Mouse (Mus musculus): ENCODE data around the gene Aqp5. TPM values are rescaled to one million over a fixed set of nuclear protein-coding genes. Genes with fewer than 3 reads are reported as not detected.

Aqp5 gene
- total RNA-seq, 2 experiments from 2014 or later, result 0.38 to 0.74 TPM

GRCm38 (mm10) chr15:99631618-99632017, 41.0 kb downstream of the Aqp5 start:
- DNase-seq, result no peak
- intact Hi-C loops (cut with DNase I), result no loop called here

- no peak for DNase-seq
- intact Hi-C loops (cut with DNase I), result no loop called here
Observed at GRCm38 (mm10) chr15:99634702-99635101, 44.1 kb downstream of the Aqp5 start.

- intact Hi-C loops (cut with DNase I), result no loop called here
- DNase-seq, result no peak
Observed at GRCm38 (mm10) chr15:99637405-99638123, 47.0 kb downstream of the Aqp5 start.

GRCm38 (mm10) chr15:99638124-99638485, 47.5 kb downstream of the Aqp5 start:
- intact Hi-C loops (cut with DNase I), result no loop called here
- no peak for DNase-seq

- intact Hi-C loops (cut with DNase I), result no loop called here
- DNase-seq, result no peak
Observed at GRCm38 (mm10) chr15:99642622-99643021, 52.0 kb downstream of the Aqp5 start.

GRCm38 (mm10) chr15:99643832-99644231, 53.2 kb downstream of the Aqp5 start:
- no peak for DNase-seq
- intact Hi-C loops (cut with DNase I), result no loop called here

Other genes with a start within 250 kb of the Aqp5 start
- gene Fmnl3, start 220.3 kb upstream of the Aqp5 start, total RNA-seq (2021), result 10 to 100 TPM; 40.3 to 43.0 TPM
- 100 to 1,000 TPM; 225 to 229 TPM for gene Tmbim6, start 197.9 kb upstream of the Aqp5 start, total RNA-seq (2021)
- gene Nckap5l, start 133.0 kb upstream of the Aqp5 start, total RNA-seq (2021), result 10 to 100 TPM; 17.4 to 25.5 TPM
- 1 to 10 TPM; 3.9 to 7.3 TPM for gene Bcdin3d, start 116.1 kb upstream of the Aqp5 start, total RNA-seq (2021)
- under 1 TPM; 0.10 to 0.32 TPM for gene Faim2, start 62.6 kb upstream of the Aqp5 start, total RNA-seq (2021)
- gene Aqp2, start 11.7 kb upstream of the Aqp5 start, total RNA-seq (2021), result not detected
- not detected for gene Aqp6, start 10.6 kb downstream of the Aqp5 start, total RNA-seq (2021)
- 10 to 100 TPM; 28.7 to 29.6 TPM for gene Racgap1, start 60.9 kb downstream of the Aqp5 start, total RNA-seq (2021)
- under 1 TPM; 0.69 to 0.72 TPM for gene Asic1, start 79.6 kb downstream of the Aqp5 start, total RNA-seq (2021)
- gene Smarcd1, start 111.3 kb downstream of the Aqp5 start, total RNA-seq (2021), result 10 to 100 TPM; 39.2 to 40.2 TPM
- 1 to 10 TPM; 4.7 to 5.5 TPM for gene Gm17349, start 114.7 kb downstream of the Aqp5 start, total RNA-seq (2021)
- gene Gpd1, start 126.7 kb downstream of the Aqp5 start, total RNA-seq (2021), result 100 to 1,000 TPM in 1 of 2 experiments, 10 to 100 TPM in 1; 74.8 to 238 TPM
- 100 to 1,000 TPM; 212 to 221 TPM for gene Cox14, start 134.8 kb downstream of the Aqp5 start, total RNA-seq (2021)
- 10 to 100 TPM; 26.4 to 28.1 TPM for gene Cers5, start 182.1 kb downstream of the Aqp5 start, total RNA-seq (2021)

Data from heart, postnatal 10 days (tissue).